Mouse (Mus musculus) heart, postnatal 0 days (tissue): Measurements from ENCODE around the gene Cntf.

Experiments
- CTCF ChIP-seq: IDR thresholded peaks from 2 replicates; pipeline ENCODE4 v1.5.1; 2016; ENCODE audit warnings: antibody characterized with exemption, control low read depth, low read depth
- EP300 ChIP-seq: IDR thresholded peaks from 2 replicates; pipeline ENCODE4 v1.6.1; 2016; ENCODE audit warnings: antibody characterized with exemption, low read depth

GRCm38 (mm10) chr19:12798404-12798803 lies 33.0 kb upstream of the Cntf start:
- TF ChIP-seq EP300 (no peak), CTCF (no peak)
